Mouse (Mus musculus) left cerebral cortex, postnatal 10 days (tissue): Measurements from ENCODE around the gene Nme3. TPM values are rescaled to one million over a fixed set of nuclear protein-coding genes. Genes with fewer than 3 reads are reported as not detected.

Experiments
- DNase-seq, 2 experiments: peaks; one replicate each; pipeline ENCODE4 v3.0.0; 2021 to 2022; ENCODE audit warnings: low spot score in 2 of 2, mixed read lengths in 1 of 2; ENCODE audit errors: extremely low spot score in 1 of 2
- intact Hi-C: fragments of 180-260 bp; cut with DNase I; formaldehyde crosslinking; loops from one replicate; pipeline ENCODE4 v1.15.1; 2025
- total RNA-seq, 2 experiments: library from RNA; stranded (reverse); gene quantifications; 2 replicates each; pipeline ENCODE4 v1.2.3; 2021

The Nme3 gene
- total RNA-seq, 2 experiments from 2014 or later: 42.2 to 43.5 TPM

- no peak for DNase-seq
- intact Hi-C loops: no loop called here
Measured at GRCm38 (mm10) chr17:24895571-24896240, 594 bp upstream of the Nme3 start.

GRCm38 (mm10) chr17:24896993-24897269 lies 631 bp downstream of the Nme3 start:
- DNase-seq: peak in 1 of 2 experiments; percentile 45
- intact Hi-C loops: no loop called here

- DNase-seq: no peak
- intact Hi-C loops: no loop called here
Measured at GRCm38 (mm10) chr17:24897600-24897999, 1.3 kb downstream of the Nme3 start.

GRCm38 (mm10) chr17:24898041-24898854 lies 1.9 kb downstream of the Nme3 start:
- no peak for DNase-seq
- intact Hi-C loops: no loop called here

GRCm38 (mm10) chr17:24899153-24899552 lies 2.9 kb downstream of the Nme3 start:
- intact Hi-C loops: no loop called here
- DNase-seq: no peak

GRCm38 (mm10) chr17:24900014-24900413 lies 3.7 kb downstream of the Nme3 start:
- intact Hi-C loops: no loop called here
- no peak for DNase-seq

- intact Hi-C loops: no loop called here
- no peak for DNase-seq
Measured at GRCm38 (mm10) chr17:24902124-24902523, 5.8 kb downstream of the Nme3 start.

- intact Hi-C loops: no loop called here
- DNase-seq: peak in 1 of 2 experiments; percentile 50
Measured at GRCm38 (mm10) chr17:24902671-24903474, 6.6 kb downstream of the Nme3 start.

GRCm38 (mm10) chr17:24903767-24904166 lies 7.5 kb downstream of the Nme3 start:
- intact Hi-C loops: no loop called here
- peak in 1 of 2 experiments; percentile 18 for DNase-seq

GRCm38 (mm10) chr17:24907591-24907990 lies 11.3 kb downstream of the Nme3 start:
- intact Hi-C loops: no loop called here
- no peak for DNase-seq

- DNase-seq: no peak
- intact Hi-C loops: no loop called here
Measured at GRCm38 (mm10) chr17:24913984-24914383, 17.7 kb downstream of the Nme3 start.

- intact Hi-C loops: no loop called here
- DNase-seq: no peak
Measured at GRCm38 (mm10) chr17:24923246-24923645, 26.9 kb downstream of the Nme3 start.

GRCm38 (mm10) chr17:24929506-24929905 lies 33.2 kb downstream of the Nme3 start:
- no peak for DNase-seq
- intact Hi-C loops: loop anchor here (5.0 kb wide), 1 partner anchor 38 kb away; no protein-coding TSS in a partner anchor

- intact Hi-C loops: no loop called here
- DNase-seq: no peak
Measured at GRCm38 (mm10) chr17:24932431-24932830, 36.1 kb downstream of the Nme3 start.

- intact Hi-C loops: no loop called here
- DNase-seq: no peak
Measured at GRCm38 (mm10) chr17:24933163-24933562, 36.9 kb downstream of the Nme3 start.

- intact Hi-C loops: no loop called here
- DNase-seq: no peak
Measured at GRCm38 (mm10) chr17:24934926-24935325, 38.6 kb downstream of the Nme3 start.

GRCm38 (mm10) chr17:24935666-24936065 lies 39.4 kb downstream of the Nme3 start:
- intact Hi-C loops: no loop called here

GRCm38 (mm10) chr17:24936259-24937237 lies 40.2 kb downstream of the Nme3 start, which contains the start of gene Mapk8ip3:
Gene Mapk8ip3, minus strand, starts transcription at chr17:24936977.
- peak; percentile 93 to 97 for DNase-seq
- intact Hi-C loops: no loop called here

More at GRCm38 (mm10) chr17:24935666-24936065, 39.4 kb downstream of the Nme3 start:
- DNase-seq: no peak
